Mouse (Mus musculus) neural tube, embryonic 14.5 days (tissue): ENCODE measurements at regions not wholly inside any gene's neighbourhood (a gene's known extent, or its start where the extent isn't known, plus 50 kb on each side); places are given as distances from the start of the nearest gene placed in this dataset.

Experiments used
- ATAC-seq: fragments of 200-750 bp; cut with Nextera tagmentation; 2 replicates; pipeline ENCODE4 v1.8.0; 2017; ENCODE audit warnings: low read depth, mild to moderate bottlenecking, moderate TSS enrichment, moderate library complexity
- H3K27ac ChIP-seq: fragments of 300-500 bp; sonication (generic); 2 replicates; pipeline ENCODE4 v1.5.1; 2014; ENCODE audit warnings: low read depth, mild to moderate bottlenecking, control low read depth, low read length, moderate library complexity, mixed read lengths
- H3K27me3 ChIP-seq: fragments of 300-500 bp; sonication (generic); 2 replicates; pipeline ENCODE4 v1.6.1; 2014; ENCODE audit warnings: low read length; ENCODE audit not compliant: control insufficient read depth, insufficient read depth
- H3K36me3 ChIP-seq: fragments of 300-500 bp; sonication (generic); 2 replicates; pipeline ENCODE4 v1.6.1; 2014; ENCODE audit warnings: low read length, mixed read lengths; ENCODE audit not compliant: control insufficient read depth, insufficient read depth
- H3K4me1 ChIP-seq: fragments of 300-500 bp; sonication (generic); 2 replicates; pipeline ENCODE4 v1.6.1; 2014; ENCODE audit warnings: low read length; ENCODE audit not compliant: control insufficient read depth, insufficient read depth
- H3K4me2 ChIP-seq: fragments of 300-500 bp; sonication (generic); 2 replicates; pipeline ENCODE4 v1.6.1; 2014; ENCODE audit warnings: mild to moderate bottlenecking, low read depth, low read length, control low read depth
- H3K4me3 ChIP-seq: fragments of 300-500 bp; sonication (generic); 2 replicates; pipeline ENCODE4 v1.5.1; 2014; ENCODE audit warnings: low read depth, low read length, control low read depth, mixed read lengths
- H3K9ac ChIP-seq: fragments of 300-500 bp; sonication (generic); replicated peaks from 2 replicates; pipeline ENCODE4 v1.6.1; 2014; ENCODE audit warnings: low read depth, mild to moderate bottlenecking, control low read depth, low read length, mixed read lengths
- H3K9me3 ChIP-seq: fragments of 300-500 bp; sonication (generic); 2 replicates; pipeline ENCODE4 v1.6.1; 2016; ENCODE audit warnings: low read length; ENCODE audit not compliant: control insufficient read depth
- WGBS: fragments of 180-500 bp; shearing (Covaris S2); extraction: QIAGEN DNeasy Blood & Tissue Kit; methylation state at CpG from one replicate; pipeline ENCODE4 v1.1.7; 2014; 5-methylcytosine and 5-hydroxymethylcytosine counted together

DNA sequence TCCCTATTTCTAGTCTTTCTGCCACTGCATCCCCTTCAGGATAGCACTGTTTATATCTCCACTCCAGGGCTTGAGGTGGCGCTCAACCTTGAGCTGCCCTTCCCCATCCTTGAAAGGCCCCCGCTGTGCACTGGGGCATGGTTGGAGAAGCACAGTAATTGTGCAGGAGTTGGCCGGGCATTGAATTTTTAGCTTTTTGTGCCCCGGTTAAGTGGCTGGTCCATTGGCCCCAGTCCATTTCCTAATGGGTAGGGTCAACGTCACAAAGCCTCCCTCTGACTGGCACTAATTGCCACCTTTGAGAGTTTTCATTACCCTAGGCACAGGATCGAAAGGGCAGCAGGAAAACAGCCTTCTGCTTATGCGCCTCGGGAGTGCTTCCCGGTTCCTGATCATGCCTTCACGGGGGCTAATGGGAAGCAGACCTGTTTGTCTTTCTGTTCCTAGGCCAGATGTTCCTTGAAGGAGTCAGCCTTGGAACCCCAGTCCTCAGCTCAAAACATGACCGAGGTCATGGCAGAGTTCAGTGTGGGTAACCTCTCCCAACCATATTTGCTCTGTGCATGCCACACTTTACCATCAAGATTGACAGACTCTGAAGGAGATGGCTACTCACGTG lies 80.5 kb upstream of the Ankrd55 start:
- WGBS: 70% methylated on average over 12 of the region's 12 CpGs
- Histone ChIP-seq H3K9me3 (no peaks in the 10 kb centered on the region), H3K4me3 (no peak overlapping the region), H3K27ac (no peak overlapping the region), H3K4me1 (no peaks in the 10 kb centered on the region; the same call in 1 of the 2 replicates), H3K36me3 (no peaks in the 10 kb centered on the region), H3K27me3 (no peaks in the 10 kb centered on the region), H3K4me2 (no peak overlapping the region), H3K9ac (no peak overlapping the region)
- no peak for ATAC-seq

DNA sequence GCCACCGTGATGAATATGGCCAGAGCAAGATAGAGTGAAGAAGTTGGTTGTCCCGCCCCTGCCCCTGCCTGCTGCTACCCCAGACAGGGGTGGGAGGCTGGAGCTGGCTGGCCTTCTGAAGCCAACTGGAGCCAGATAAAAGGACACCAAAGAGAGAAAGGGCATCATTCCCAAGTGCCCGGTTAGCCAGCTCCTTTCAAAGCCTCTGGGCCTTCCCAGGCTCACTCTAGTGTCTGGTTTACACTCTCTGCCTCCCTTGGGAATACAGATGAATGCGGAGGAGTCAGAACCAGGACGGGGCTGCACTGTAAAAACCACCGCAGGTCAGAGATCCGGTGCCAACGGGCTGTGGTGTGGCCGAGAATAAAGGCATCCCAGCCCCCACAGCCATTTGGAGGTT lies 76.4 kb upstream of the Ankrd55 start:
- Histone ChIP-seq H3K9me3 (no peaks in the 10 kb centered on the region), H3K9ac (no peak overlapping the region), H3K27ac (no peak overlapping the region), H3K4me2 (no peak overlapping the region), H3K4me1 (no peaks in the 10 kb centered on the region), H3K4me3 (no peak overlapping the region), H3K36me3 (no peaks in the 10 kb centered on the region), H3K27me3 (no peaks in the 10 kb centered on the region)
- no peak; the same call in 1 of the 2 replicates for ATAC-seq
- WGBS: 74% methylated on average over 9 of the region's 9 CpGs

DNA sequence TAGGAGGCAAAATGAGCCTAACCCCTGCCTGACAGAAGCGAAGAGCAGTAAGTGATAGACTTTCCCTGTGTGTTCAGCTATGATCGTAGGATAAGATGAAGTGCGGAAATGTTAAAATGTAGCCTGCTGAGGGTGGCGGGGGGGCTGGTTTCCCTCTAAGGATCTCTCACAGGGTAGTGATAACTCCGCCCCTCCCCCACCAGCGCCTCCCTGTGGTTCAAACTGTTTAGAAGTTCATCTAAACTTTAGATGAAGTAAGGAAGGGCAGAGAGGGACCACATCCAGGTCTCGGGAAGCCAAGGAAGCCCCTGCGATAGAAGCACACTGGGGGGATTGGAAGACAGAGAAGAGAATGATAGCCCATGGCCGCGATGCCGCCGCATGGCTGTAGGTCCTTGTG lies 75.9 kb upstream of the Ankrd55 start:
- Histone ChIP-seq H3K4me1 (no peaks in the 10 kb centered on the region), H3K9me3 (no peaks in the 10 kb centered on the region), H3K36me3 (no peaks in the 10 kb centered on the region), H3K4me2 (no peak overlapping the region), H3K27ac (no peak overlapping the region), H3K27me3 (no peaks in the 10 kb centered on the region), H3K9ac (no peak overlapping the region), H3K4me3 (no peak overlapping the region)
- WGBS: 78% methylated on average over 12 of the region's 12 CpGs
- no peak for ATAC-seq

DNA sequence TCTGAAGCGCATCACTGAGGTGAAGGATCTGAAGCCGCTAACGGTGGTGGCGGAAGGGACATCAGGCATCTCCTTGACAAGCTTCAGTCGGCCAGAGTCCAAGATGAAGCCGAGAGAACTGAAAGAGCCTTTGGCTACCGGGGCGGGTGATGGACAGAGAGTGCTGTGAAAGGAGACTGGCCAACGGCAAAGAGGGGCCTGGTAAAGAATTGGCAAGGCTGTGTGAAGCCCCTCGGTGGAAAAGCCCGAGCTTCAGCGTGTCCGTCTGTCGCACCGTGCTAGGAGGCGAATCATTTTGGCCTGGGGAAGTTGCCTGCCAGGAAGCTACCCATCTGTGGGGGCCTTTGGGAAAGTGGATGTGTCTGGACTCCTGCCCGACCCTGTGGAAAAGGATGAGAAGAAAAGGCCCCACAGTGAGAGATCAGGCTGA lies 74.6 kb upstream of the Ankrd55 start:
- H3K4me1 ChIP-seq: no peaks in the 10 kb centered on the region
- no peak overlapping the region for H3K4me3 ChIP-seq
- H3K27me3 ChIP-seq: no peaks in the 10 kb centered on the region
- ATAC-seq: no peak
- no peaks in the 10 kb centered on the region for H3K9me3 ChIP-seq
- no peak overlapping the region for H3K4me2 ChIP-seq
- 86% methylated on average over 17 of the region's 17 CpGs for WGBS
- no peaks in the 10 kb centered on the region for H3K36me3 ChIP-seq
- no peak overlapping the region for H3K27ac ChIP-seq
- H3K9ac ChIP-seq: no peak overlapping the region

DNA sequence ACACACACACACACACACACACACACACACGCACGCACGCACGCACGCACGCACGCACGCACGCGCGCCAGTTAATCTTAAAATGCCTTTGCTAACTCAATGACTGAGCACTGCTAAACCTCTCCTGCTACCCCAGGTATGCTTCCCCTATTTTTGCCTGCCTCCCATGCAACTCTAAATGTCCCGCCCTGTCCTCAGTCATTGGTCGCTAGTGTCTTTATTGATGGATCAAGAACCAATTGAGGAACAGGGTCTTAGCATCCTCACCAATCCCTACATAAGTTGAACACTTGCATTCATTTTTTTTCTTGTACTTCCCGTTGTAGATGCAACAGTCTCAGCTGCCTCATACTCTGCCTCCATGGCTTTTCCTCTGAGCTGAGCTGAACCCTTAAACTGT lies 72.2 kb upstream of the Ankrd55 start:
- H3K27me3 ChIP-seq: no peaks in the 10 kb centered on the region
- no peak overlapping the region for H3K4me3 ChIP-seq
- no peak for ATAC-seq
- no peak overlapping the region for H3K27ac ChIP-seq
- 94% methylated on average over 14 of the region's 14 CpGs for WGBS
- H3K9me3 ChIP-seq: no peaks in the 10 kb centered on the region
- no peak overlapping the region for H3K9ac ChIP-seq
- no peaks in the 10 kb centered on the region for H3K36me3 ChIP-seq
- no peaks in the 10 kb centered on the region for H3K4me1 ChIP-seq
- H3K4me2 ChIP-seq: no peak overlapping the region

DNA sequence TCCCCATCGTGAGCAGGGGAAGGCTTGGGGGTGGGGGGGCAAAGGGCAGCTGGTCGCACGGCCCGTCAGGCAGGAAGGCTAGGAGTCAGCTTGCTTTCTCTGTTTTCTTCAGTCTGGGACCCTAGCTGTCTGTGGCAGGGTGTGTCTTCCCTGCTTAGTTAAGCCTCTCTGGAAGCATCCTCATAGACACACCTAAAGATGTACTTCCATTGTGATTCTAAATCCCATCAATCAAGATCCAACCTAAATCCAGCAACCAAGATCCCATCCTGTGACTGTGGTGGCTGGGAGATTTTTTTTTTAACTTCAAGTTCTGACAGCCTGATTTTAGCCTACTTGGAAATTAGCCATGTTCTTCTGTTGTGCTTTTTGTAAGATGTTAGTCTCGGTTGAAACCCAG lies 69.9 kb upstream of the Ankrd55 start:
- ATAC-seq: no peak
- no peaks in the 10 kb centered on the region for H3K36me3 ChIP-seq
- H3K9me3 ChIP-seq: no peaks in the 10 kb centered on the region
- 84% methylated on average over 5 of the region's 5 CpGs for WGBS
- H3K9ac ChIP-seq: no peak overlapping the region
- no peak overlapping the region for H3K4me2 ChIP-seq
- no peak overlapping the region for H3K27ac ChIP-seq
- no peaks in the 10 kb centered on the region for H3K4me1 ChIP-seq
- H3K27me3 ChIP-seq: no peaks in the 10 kb centered on the region
- H3K4me3 ChIP-seq: no peak overlapping the region

DNA sequence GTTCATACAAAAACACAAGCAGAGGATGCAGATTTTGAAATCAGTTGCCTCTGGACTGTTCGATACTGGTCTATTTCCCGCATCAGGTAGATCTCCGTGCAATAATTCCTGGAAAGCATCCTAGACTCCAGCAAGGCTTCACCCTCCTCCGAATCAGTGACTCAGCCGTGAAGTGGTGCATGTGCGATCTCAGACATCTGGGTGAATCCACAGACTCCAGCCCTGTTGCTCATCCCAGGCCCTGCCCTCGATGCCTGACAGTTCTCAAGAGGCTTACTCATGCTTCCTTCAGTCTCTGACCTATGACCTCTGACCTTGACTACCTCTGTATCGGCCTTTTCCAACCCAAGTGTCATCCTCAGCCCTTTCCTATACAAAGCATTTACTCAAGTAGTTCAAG lies 68.1 kb upstream of the Ankrd55 start:
- whole genome bisulfite sequencing: 87% methylated on average over 8 of the region's 8 CpGs
- H3K4me2 ChIP-seq: no peak overlapping the region
- H3K27ac ChIP-seq: no peak overlapping the region
- no peaks in the 10 kb centered on the region for H3K27me3 ChIP-seq
- no peak overlapping the region for H3K4me3 ChIP-seq
- H3K36me3 ChIP-seq: no peaks in the 10 kb centered on the region
- no peak for ATAC-seq
- no peaks in the 10 kb centered on the region for H3K9me3 ChIP-seq
- H3K9ac ChIP-seq: no peak overlapping the region
- no peaks in the 10 kb centered on the region for H3K4me1 ChIP-seq

DNA sequence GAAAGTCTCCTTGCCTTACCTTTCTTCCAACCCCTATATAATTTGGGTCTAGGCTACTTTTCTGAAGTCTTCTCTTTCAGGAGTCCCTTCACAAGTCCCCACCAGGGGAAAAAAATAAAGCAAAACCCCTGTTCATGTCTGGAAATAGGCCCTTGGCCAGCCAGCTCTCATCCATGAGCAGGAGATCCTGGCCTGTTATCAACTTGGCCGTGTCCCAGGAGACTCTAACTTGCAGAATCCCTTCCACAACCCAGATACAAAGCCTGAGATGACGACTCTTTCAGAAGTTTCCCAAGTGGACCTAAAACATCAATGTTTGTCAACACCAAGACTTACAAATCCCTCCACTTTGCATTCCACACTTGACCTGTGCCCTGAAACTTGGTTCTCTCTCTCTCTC lies 64.6 kb upstream of the Ankrd55 start:
- H3K9me3 ChIP-seq: no peaks in the 10 kb centered on the region
- WGBS: 90% methylated on average over 2 of the region's 2 CpGs
- no peaks in the 10 kb centered on the region for H3K27me3 ChIP-seq
- no peak overlapping the region for H3K4me2 ChIP-seq
- H3K36me3 ChIP-seq: no peaks in the 10 kb centered on the region
- ATAC-seq: no peak
- H3K27ac ChIP-seq: no peak overlapping the region
- no peak overlapping the region for H3K4me3 ChIP-seq
- no peaks in the 10 kb centered on the region for H3K4me1 ChIP-seq
- no peak overlapping the region for H3K9ac ChIP-seq

DNA sequence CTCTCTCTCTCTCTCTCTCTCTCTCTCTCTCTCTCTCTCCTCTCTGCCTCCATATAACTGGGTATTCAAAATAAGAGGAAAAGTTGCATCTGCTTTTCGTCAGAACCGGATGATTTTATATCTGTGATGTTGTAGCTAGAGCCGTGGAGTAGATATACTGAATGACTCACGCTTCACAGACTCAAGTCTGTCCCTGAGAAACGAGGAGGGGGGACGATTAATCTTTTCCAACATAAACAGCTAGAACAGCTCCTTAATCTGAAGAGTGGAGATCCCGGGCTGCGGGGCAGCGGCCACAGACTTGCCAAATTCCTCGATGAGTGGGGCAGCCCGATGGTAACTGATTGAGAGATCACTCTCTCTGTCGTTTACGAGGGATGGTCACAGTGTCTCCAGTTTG lies 60.5 kb upstream of the Ankrd55 start:
- H3K4me1 ChIP-seq: no peaks in the 10 kb centered on the region
- no peaks in the 10 kb centered on the region for H3K27me3 ChIP-seq
- no peaks in the 10 kb centered on the region for H3K9me3 ChIP-seq
- H3K36me3 ChIP-seq: no peaks in the 10 kb centered on the region
- H3K27ac ChIP-seq: no peak overlapping the region
- 79% methylated on average over 13 of the region's 13 CpGs for WGBS
- no peak overlapping the region for H3K4me2 ChIP-seq
- no peak for ATAC-seq
- H3K4me3 ChIP-seq: no peak overlapping the region
- H3K9ac ChIP-seq: no peak overlapping the region
